Mouse (Mus musculus): ENCODE measurements around the gene Rab5c. TPM values are rescaled to one million over a fixed set of nuclear protein-coding genes. Genes with fewer than 3 reads are reported as not detected.
A peak's percentile ranks its signal among the peaks of the same experiment; 100 is the strongest.

The Rab5c gene
- total and polyA plus RNA-seq, 3 experiments = 249 to 263 TPM; not detected in 1

- H3K4me3 ChIP-seq (ENCODE audit: control insufficient read depth in 1 of 2, insufficient read depth in 1 of 2, low read depth in 2 of 2, low read length in 2 of 2) = peak overlapping the region; percentile 6 to 18; a peak in 3 of 4 replicates
- peaks cover 52% of the 10 kb centered on the region for H3K79me2 ChIP-seq (ENCODE audit: control insufficient read depth, insufficient read depth, low read length, poor library complexity)
- DNase-seq (ENCODE audit: low read depth, low spot score) = peak; percentile 98
- peak overlapping the region; percentile 32 for H3K9ac ChIP-seq (ENCODE audit: control insufficient read depth, low read depth, low read length, poor library complexity, severe bottlenecking)
- H3K27ac ChIP-seq (ENCODE audit: control insufficient read depth, low read depth, low read length) = peak overlapping the region; percentile 87
- H3K4me1 ChIP-seq (ENCODE audit: control insufficient read depth in 1 of 2, insufficient read depth in 2 of 2, low read length in 2 of 2) = peaks cover 42 to 51% of the 10 kb centered on the region in 2 experiments
- H3K27me3 ChIP-seq (ENCODE audit: control insufficient read depth in 1 of 2, insufficient read depth in 2 of 2, low read length in 2 of 2) = no peaks in the 10 kb centered on the region
- H3K9me3 ChIP-seq (replicated peaks; ENCODE audit: insufficient read depth, low read length) = no peaks in the 10 kb centered on the region
- peaks cover 19 to 58% of the 10 kb centered on the region in 2 experiments for H3K36me3 ChIP-seq (ENCODE audit: control insufficient read depth in 1 of 2, insufficient read depth in 2 of 2, low read length in 2 of 2)
- no peak for TF ChIP-seq USF1 (IDR thresholded peaks at IDR 0.05; ENCODE audit: low read depth, low read length)
- TF ChIP-seq TAL1 (IDR thresholded peaks at IDR 0.05; ENCODE audit: low read length) = peak; percentile 93
- TF ChIP-seq POLR2A (IDR thresholded peaks at IDR 0.05; ENCODE audit: control insufficient read depth in 1 of 2, insufficient read depth in 1 of 2, low read depth in 1 of 2, low read length in 2 of 2, poor library complexity in 1 of 2) = no peak
- TF ChIP-seq HCFC1 (IDR thresholded peaks at IDR 0.05; ENCODE audit: low read depth, low read length) = peak; percentile 66; the same call in 1 of the 2 replicates
- TF ChIP-seq ZC3H11A (IDR thresholded peaks at IDR 0.05; ENCODE audit: low read depth, low read length) = peak; percentile 9; the same call in 1 of the 2 replicates
- TF ChIP-seq ZMIZ1 (IDR thresholded peaks at IDR 0.05; ENCODE audit: low read depth, low read length) = no peak
- peak; percentile 32; the same call in 1 of the 2 replicates for TF ChIP-seq NELFE (IDR thresholded peaks at IDR 0.05; ENCODE audit: low read depth, low read length)
- TF ChIP-seq JUND (IDR thresholded peaks at IDR 0.05; ENCODE audit: low read depth, low read length) = no peak
- no peak for TF ChIP-seq GABPA (IDR thresholded peaks at IDR 0.05; ENCODE audit: low read depth, low read length)
- no peak; the same call in 1 of the 2 replicates for TF ChIP-seq CHD2 (IDR thresholded peaks at IDR 0.05; ENCODE audit: low read length)
- TF ChIP-seq MAFK (IDR thresholded peaks at IDR 0.05; ENCODE audit: borderline replicate concordance, low read depth, low read length) = no peak; the same call in 1 of the 2 replicates
- peak; percentile 92 for TF ChIP-seq SIN3A (IDR thresholded peaks at IDR 0.05; ENCODE audit: low read length)
- peak; percentile 27; the same call in 1 of the 2 replicates for TF ChIP-seq KAT2A (conservative IDR thresholded peaks at IDR 0.05; ENCODE audit: low read depth, low read length)
- no peak; the same call in 1 of the 2 replicates for TF ChIP-seq MAX (IDR thresholded peaks at IDR 0.05; ENCODE audit: low read length)
- no peak for TF ChIP-seq RAD21 (IDR thresholded peaks at IDR 0.05; ENCODE audit: low read depth, low read length)
- TF ChIP-seq MYC (IDR thresholded peaks at IDR 0.05; ENCODE audit: low read depth, low read length) = peak; percentile 79
- TF ChIP-seq BHLHE40 (IDR thresholded peaks at IDR 0.05; ENCODE audit: borderline replicate concordance, low read depth, low read length) = peak; percentile 54; the same call in 1 of the 2 replicates
- peak; percentile 82 for TF ChIP-seq MXI1 (IDR thresholded peaks at IDR 0.05; ENCODE audit: low read depth, low read length)
- no peak for TF ChIP-seq CHD1 (IDR thresholded peaks at IDR 0.05; ENCODE audit: low read depth, low read length)
- peak; percentile 76 for TF ChIP-seq MAZ (IDR thresholded peaks at IDR 0.05; ENCODE audit: low read depth, low read length)
- no peak for TF ChIP-seq USF2 (IDR thresholded peaks at IDR 0.05; ENCODE audit: borderline replicate concordance in 1 of 2, insufficient read depth in 1 of 2, low read depth in 1 of 2, low read length in 2 of 2)
- peak; percentile 30; the same call in 1 of the 2 replicates for TF ChIP-seq MYB (IDR thresholded peaks at IDR 0.05; ENCODE audit: low read depth, low read length)
- TF ChIP-seq UBTF (IDR thresholded peaks at IDR 0.05; ENCODE audit: borderline replicate concordance, insufficient read depth, low read depth, low read length) = peak; percentile 95; the same call in 1 of the 2 replicates
- 0 out of 2 replicates have a peak, but pooled peaks have one; percentile 26 for TF ChIP-seq NRF1 (IDR thresholded peaks at IDR 0.05; ENCODE audit: insufficient read depth, low read depth, low read length, poor library complexity, severe bottlenecking)
- peak; percentile 59 for TF ChIP-seq ELF1 (IDR thresholded peaks at IDR 0.05; ENCODE audit: low read depth, low read length)
- peak; percentile 90 for TF ChIP-seq TBP (IDR thresholded peaks at IDR 0.05; ENCODE audit: low read depth, low read length)
- TF ChIP-seq POLR2AphosphoS2 (IDR thresholded peaks at IDR 0.05; ENCODE audit: low read length) = no peak; the same call in 1 of the 2 replicates
- TF ChIP-seq POLR2AphosphoS5 (IDR thresholded peaks at IDR 0.05; ENCODE audit: borderline replicate concordance, low read depth, low read length) = no peak
- TF ChIP-seq E2F4 (IDR thresholded peaks at IDR 0.05; ENCODE audit: borderline replicate concordance, low read depth, low read length) = no peak
- TF ChIP-seq CTCF (IDR thresholded peaks at IDR 0.05 in 2 of 3, conservative IDR thresholded peaks at IDR 0.05 in 1 of 3; ENCODE audit: control insufficient read depth in 1 of 3, insufficient read depth in 1 of 3, low read depth in 2 of 3, low read length in 3 of 3, poor library complexity in 1 of 3, severe bottlenecking in 1 of 3) = no peak
- peak; percentile 85 to 87 for TF ChIP-seq EP300 (IDR thresholded peaks at IDR 0.05; ENCODE audit: low read depth in 1 of 2, low read length in 2 of 2)
- TF ChIP-seq ETS1 (IDR thresholded peaks at IDR 0.05; ENCODE audit: low read depth, low read length) = peak; percentile 99
- peak; percentile 84 for TF ChIP-seq TCF12 (IDR thresholded peaks at IDR 0.05; ENCODE audit: low read depth, low read length)
- peak; percentile 15; the same call in 1 of the 2 replicates for TF ChIP-seq SMC3 (IDR thresholded peaks at IDR 0.05; ENCODE audit: low read depth, low read length)
- peak; percentile 87 for TF ChIP-seq GATA1 (IDR thresholded peaks at IDR 0.05; ENCODE audit: low read depth, low read length)
- TF ChIP-seq ZKSCAN1 (IDR thresholded peaks at IDR 0.05; ENCODE audit: low read depth, low read length) = no peak
Measured at GRCm38 (mm10) chr11:100721776-100722492, 16.1 kb downstream of the Rab5c start.
